Mouse (Mus musculus): ENCODE results near the gene 1700030K09Rik.

DNA sequence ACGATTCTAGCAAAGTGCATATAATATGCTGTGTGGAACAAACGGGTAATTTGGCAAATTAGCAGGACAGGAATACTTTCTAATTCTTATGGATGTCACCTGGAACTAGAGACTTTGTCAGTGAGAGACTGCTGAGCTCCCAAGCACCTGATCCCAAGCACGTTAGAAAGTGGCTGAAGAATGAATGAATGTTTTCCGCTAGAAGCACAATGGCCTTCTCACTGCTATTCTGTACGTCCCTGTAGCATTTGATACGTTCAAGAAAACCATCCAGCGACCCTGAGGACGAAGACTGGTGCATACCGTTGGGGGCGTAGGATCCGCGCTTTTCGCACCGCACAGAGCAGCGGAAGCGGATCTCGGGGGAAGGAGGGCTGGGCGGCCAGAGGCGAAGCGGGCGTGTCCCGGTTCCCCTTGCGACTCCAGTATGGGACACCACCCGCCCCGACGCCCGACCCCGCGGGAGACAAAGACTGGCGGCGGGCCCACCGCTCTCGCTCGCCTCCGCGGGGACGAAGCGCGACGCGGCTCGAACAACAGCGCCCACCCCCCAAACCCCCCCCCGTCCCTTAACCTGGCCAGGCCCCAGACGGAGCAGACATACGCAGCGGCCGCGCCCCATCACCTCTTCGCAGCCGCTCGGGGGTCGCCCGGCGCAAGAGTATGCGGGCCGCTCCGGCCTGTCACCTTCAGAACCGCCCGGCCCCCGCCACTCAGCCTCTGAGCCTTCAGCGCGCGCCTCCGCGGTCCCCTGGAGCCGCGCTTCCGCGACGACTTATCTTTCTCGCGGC, 22.9 kb upstream of the 1700030K09Rik start:
- TF ChIP-seq CTCF (IDR thresholded peaks at IDR 0.05; ENCODE audit: low read depth): no peak
- TF ChIP-seq EP300 (IDR thresholded peaks at IDR 0.05; ENCODE audit: low read depth): no peak
